Mouse (Mus musculus): ENCODE results near the gene Nav1. TPM values are rescaled to one million over a fixed set of nuclear protein-coding genes. Genes with fewer than 3 reads are reported as not detected.

Gene Nav1
- polyA plus RNA-seq (2017; shearing (Covaris generic)) = 0.51 TPM

GRCm38 (mm10) chr1:135607019-135607418 is at the start of gene Nav1:
Nav1 (minus strand) TSS chr1:135607295.

GRCm38 (mm10) chr1:135429901-135430668 is 177.0 kb downstream of the Nav1 start, which contains the start of gene Ipo9:
Ipo9 (minus strand) TSS chr1:135430499.

Other genes with a start within 250 kb of the Nav1 start
- not detected for gene Shisa4, start 232.1 kb downstream of the Nav1 start, polyA plus RNA-seq (2017; shearing (Covaris generic))
- gene Ipo9, start 176.8 kb downstream of the Nav1 start, polyA plus RNA-seq (2017; shearing (Covaris generic)) = 44.5 TPM
- 75.1 TPM for gene Csrp1, start 112.8 kb upstream of the Nav1 start, polyA plus RNA-seq (2017; shearing (Covaris generic))
- gene Phlda3, start 158.8 kb upstream of the Nav1 start, polyA plus RNA-seq (2017; shearing (Covaris generic)) = 2.6 TPM
- 0.38 TPM for gene Tnni1, start 172.1 kb upstream of the Nav1 start, polyA plus RNA-seq (2017; shearing (Covaris generic))
- gene Lad1, start 211.3 kb upstream of the Nav1 start, polyA plus RNA-seq (2017; shearing (Covaris generic)) = not detected
- 0.11 TPM for gene Tnnt2, start 229.1 kb upstream of the Nav1 start, polyA plus RNA-seq (2017; shearing (Covaris generic))

Data from effector memory CD4-positive, alpha-beta T cell, adult 7 months (primary cell).